Mouse (Mus musculus) bone marrow, adult 2 months (tissue): ENCODE measurements at regions not wholly inside any gene's neighbourhood (a gene's known extent, or its start where the extent isn't known, plus 50 kb on each side); places are given as distances from the start of the nearest gene placed in this dataset.

Experiments used
- H3K27ac ChIP-seq: fragments of 200-500 bp; 2 replicates; pipeline ENCODE4 v1.5.1; 2012; ENCODE audit warnings: low read depth, mild to moderate bottlenecking, control low read depth, inconsistent platforms, low read length; ENCODE audit not compliant: control insufficient read depth, poor library complexity, insufficient read depth
- H3K4me1 ChIP-seq: fragments of 200-500 bp; 2 replicates; pipeline ENCODE4 v1.6.1; 2011; ENCODE audit warnings: low read length; ENCODE audit not compliant: control insufficient read depth, insufficient read depth
- H3K4me3 ChIP-seq: fragments of 200-500 bp; replicated peaks from 2 replicates; pipeline ENCODE3; 2011; ENCODE audit warnings: mild to moderate bottlenecking, low read depth, low read length, control low read depth; ENCODE audit not compliant: control insufficient read depth
- CTCF ChIP-seq: fragments of 200-500 bp; IDR thresholded peaks from 2 replicates; pipeline ENCODE4 v1.5.1; 2011; ENCODE audit warnings: low read length, control low read depth; ENCODE audit not compliant: control insufficient read depth, insufficient read depth
- POLR2A ChIP-seq: fragments of 200-500 bp; IDR thresholded peaks from 2 replicates; pipeline ENCODE4 v1.6.1; 2011; ENCODE audit warnings: low read depth, mild to moderate bottlenecking, control low read depth, low read length, borderline replicate concordance; ENCODE audit not compliant: control insufficient read depth
- WGBS: fragments of 180-500 bp; shearing (Covaris S2); methylation state at CpG from one replicate; pipeline ENCODE4 v1.1.7; 2018; 5-methylcytosine and 5-hydroxymethylcytosine counted together

GRCm38 (mm10) chr17:70917183-70917935 is 64.0 kb upstream of the Tgif1 start:
- peaks cover 4% of the 10 kb centered on the region; the same call in 1 of the 2 replicates for H3K4me1 ChIP-seq
- TF ChIP-seq POLR2A = no peak
- no peak for TF ChIP-seq CTCF
- H3K27ac ChIP-seq = no peak overlapping the region
- 88% methylated on average over 19 of the region's 19 CpGs for WGBS
- H3K4me3 ChIP-seq = no peak overlapping the region

GRCm38 (mm10) chr17:70916089-70916750 is 62.9 kb upstream of the Tgif1 start:
- Histone ChIP-seq H3K4me1 (peaks cover 4% of the 10 kb centered on the region; the same call in 1 of the 2 replicates), H3K27ac (no peak overlapping the region), H3K4me3 (no peak overlapping the region)
- 36% methylated on average over 12 of the region's 12 CpGs for WGBS
- TF ChIP-seq POLR2A (no peak), CTCF (no peak)

- Histone ChIP-seq H3K4me1 (peaks cover 4% of the 10 kb centered on the region; the same call in 1 of the 2 replicates), H3K27ac (no peak overlapping the region), H3K4me3 (no peak overlapping the region)
- TF ChIP-seq POLR2A (no peak), CTCF (no peak)
- 56% methylated on average over 6 of the region's 6 CpGs for WGBS
These were observed 62.1 kb upstream of the Tgif1 start for GRCm38 (mm10) chr17:70915445-70915844.

GRCm38 (mm10) chr17:70910238-70910637 is 56.9 kb upstream of the Tgif1 start:
- no peak for TF ChIP-seq POLR2A
- no peak for TF ChIP-seq CTCF
- H3K27ac ChIP-seq = no peak overlapping the region
- WGBS = 86% methylated on average over 2 of the region's 2 CpGs
- H3K4me1 ChIP-seq = no peaks in the 10 kb centered on the region
- H3K4me3 ChIP-seq = no peak overlapping the region

GRCm38 (mm10) chr17:70909573-70909972 is 56.2 kb upstream of the Tgif1 start:
- 82% methylated on average over 3 of the region's 3 CpGs for WGBS
- Histone ChIP-seq H3K27ac (no peak overlapping the region), H3K4me3 (no peak overlapping the region), H3K4me1 (no peaks in the 10 kb centered on the region)
- no peak for TF ChIP-seq POLR2A
- no peak for TF ChIP-seq CTCF

GRCm38 (mm10) chr17:70908328-70908727 is 55.0 kb upstream of the Tgif1 start:
- whole genome bisulfite sequencing = 72% methylated on average over 2 of the region's 2 CpGs
- H3K27ac ChIP-seq = no peak overlapping the region
- no peak for TF ChIP-seq CTCF
- no peak for TF ChIP-seq POLR2A
- H3K4me3 ChIP-seq = no peak overlapping the region
- H3K4me1 ChIP-seq = no peaks in the 10 kb centered on the region
